Mouse (Mus musculus): ENCODE measurements around the gene 9430038I01Rik. TPM values are rescaled to one million over a fixed set of nuclear protein-coding genes. Genes with fewer than 3 reads are reported as not detected.

9430038I01Rik gene
- polyA plus RNA-seq, 1 experiment from 2014 or later: 14.4 TPM

DNA sequence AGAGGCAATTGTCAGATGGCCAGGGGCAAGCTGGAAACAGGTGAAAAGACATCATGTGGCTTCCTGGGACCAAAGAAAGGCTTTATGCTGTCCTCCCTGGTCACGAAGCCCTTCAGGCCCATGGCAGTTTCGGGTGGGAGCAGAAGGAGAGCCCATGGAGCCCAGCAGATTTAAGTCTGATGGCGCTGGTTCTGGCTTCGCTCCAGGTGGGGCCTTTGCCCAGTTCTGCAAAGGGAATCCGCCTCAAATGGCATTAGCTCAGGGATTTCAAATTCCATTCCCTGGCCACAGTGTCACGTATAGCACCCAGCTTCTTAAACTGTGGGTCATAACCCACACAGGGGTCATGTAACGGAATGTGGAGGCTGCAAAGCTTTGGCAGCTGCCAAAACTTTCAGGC is 63.7 kb downstream of the 9430038I01Rik start:
- no peak overlapping the region for H3K27ac ChIP-seq (ENCODE audit: low read depth, low read length)

GRCm38 (mm10) chr7:137346068-137346467 is 64.5 kb downstream of the 9430038I01Rik start:
- Histone ChIP-seq H3K9me3 (ENCODE audit: control insufficient read depth, low read length) (no peaks in the 10 kb centered on the region), H3K9ac (ENCODE audit: low read length) (no peak overlapping the region), H3K4me3 (ENCODE audit: low read depth, low read length) (no peak overlapping the region), H3K27ac (ENCODE audit: low read depth, low read length) (no peak overlapping the region), H3K4me1 (replicated peaks; ENCODE audit: control insufficient read depth, insufficient read depth, low read length) (no peaks in the 10 kb centered on the region), H3K36me3 (ENCODE audit: control insufficient read depth, insufficient read depth, low read length) (no peaks in the 10 kb centered on the region), H3K27me3 (ENCODE audit: control insufficient read depth, insufficient read depth, low read length) (no peaks in the 10 kb centered on the region), H3K4me2 (ENCODE audit: low read depth, low read length, severe bottlenecking) (no peak overlapping the region)
- no peak for DNase-seq (ENCODE audit: low spot score)
- ATAC-seq (replicated peaks; ENCODE audit: low FRiP score): no peak
- 61% methylated on average over 10 of the region's 10 CpGs for WGBS

More for the DNA sequence above, 63.7 kb downstream of the 9430038I01Rik start:
- Histone ChIP-seq H3K4me3 (ENCODE audit: low read depth, low read length) (no peak overlapping the region), H3K4me2 (ENCODE audit: low read depth, low read length, severe bottlenecking) (no peak overlapping the region), H3K27me3 (ENCODE audit: control insufficient read depth, insufficient read depth, low read length) (no peaks in the 10 kb centered on the region), H3K9me3 (ENCODE audit: control insufficient read depth, low read length) (no peaks in the 10 kb centered on the region), H3K36me3 (ENCODE audit: control insufficient read depth, insufficient read depth, low read length) (no peaks in the 10 kb centered on the region), H3K9ac (ENCODE audit: low read length) (no peak overlapping the region), H3K4me1 (replicated peaks; ENCODE audit: control insufficient read depth, insufficient read depth, low read length) (no peaks in the 10 kb centered on the region)
- ATAC-seq (replicated peaks; ENCODE audit: low FRiP score) (no peak), DNase-seq (ENCODE audit: low spot score) (no peak)
- WGBS: 78% methylated on average over 7 of the region's 7 CpGs

DNA sequence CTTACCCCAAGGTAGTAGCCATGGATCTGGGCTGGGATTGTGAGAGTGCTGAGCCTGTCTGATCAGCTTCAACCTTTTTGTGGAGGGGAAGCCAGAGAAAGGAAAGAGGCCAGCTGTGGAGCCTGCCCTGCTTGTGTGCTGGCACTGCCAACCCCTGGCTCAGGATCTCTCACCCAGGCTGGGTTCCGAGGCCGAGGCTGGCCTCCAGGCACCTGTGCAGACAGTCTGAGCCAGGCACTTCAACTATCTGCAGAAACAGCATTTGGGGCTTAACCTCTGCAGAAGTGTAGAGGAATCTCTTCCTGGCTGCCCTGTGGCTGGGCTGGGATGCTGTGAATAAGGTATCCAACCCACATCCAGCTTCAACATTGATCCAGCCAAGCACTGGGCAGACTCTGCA is 76.6 kb downstream of the 9430038I01Rik start:
- H3K27me3 ChIP-seq (ENCODE audit: control insufficient read depth, insufficient read depth, low read length): no peaks in the 10 kb centered on the region
- ATAC-seq (replicated peaks; ENCODE audit: low FRiP score): no peak
- H3K27ac ChIP-seq (ENCODE audit: low read depth, low read length): no peak overlapping the region
- H3K9ac ChIP-seq (ENCODE audit: low read length): no peak overlapping the region
- no peak for DNase-seq (ENCODE audit: low spot score)
- no peak overlapping the region for H3K4me2 ChIP-seq (ENCODE audit: low read depth, low read length, severe bottlenecking)
- H3K36me3 ChIP-seq (ENCODE audit: control insufficient read depth, insufficient read depth, low read length): no peaks in the 10 kb centered on the region
- H3K4me3 ChIP-seq (ENCODE audit: low read depth, low read length): no peak overlapping the region
- H3K4me1 ChIP-seq (replicated peaks; ENCODE audit: control insufficient read depth, insufficient read depth, low read length): no peaks in the 10 kb centered on the region
- WGBS: 95% methylated on average over 2 of the region's 2 CpGs
- H3K9me3 ChIP-seq (ENCODE audit: control insufficient read depth, low read length): no peaks in the 10 kb centered on the region

Other genes starting within 250 kb of the 9430038I01Rik start
- 2.9 and 3.6 TPM in 2 replicates for gene Ebf3, start 96.3 kb downstream of the 9430038I01Rik start, polyA plus RNA-seq (2014; fragmentation: Nextera tagmentation; extraction: Ambion mirVana)
- gene Glrx3, start 26.9 kb upstream of the 9430038I01Rik start, polyA plus RNA-seq (2014; fragmentation: Nextera tagmentation; extraction: Ambion mirVana): 285 and 290 TPM in 2 replicates

Measured in forebrain, embryonic 11.5 days (tissue).